Mouse (Mus musculus) thymus, adult 2 months (tissue): Measurements from ENCODE around the gene Gabarapl2. TPM values are rescaled to one million over a fixed set of nuclear protein-coding genes. Genes with fewer than 3 reads are reported as not detected.

Experiments
- DNase-seq: peaks from one replicate; pipeline ENCODE4 v3.0.0; 2021
- H3K27ac ChIP-seq: fragments of 200-500 bp; 2 replicates; pipeline ENCODE4 v1.5.1; 2012; ENCODE audit warnings: low read length, control low read depth; ENCODE audit not compliant: control insufficient read depth, insufficient read depth
- H3K27me3 ChIP-seq: fragments of 200-500 bp; 2 replicates; pipeline ENCODE4 v1.6.1; 2012; ENCODE audit warnings: mild to moderate bottlenecking, low read length, moderate library complexity, mixed read lengths; ENCODE audit not compliant: control insufficient read depth, insufficient read depth
- H3K36me3 ChIP-seq: fragments of 200-500 bp; 2 replicates; pipeline ENCODE4 v1.6.1; 2012; ENCODE audit warnings: mild to moderate bottlenecking, low read length, moderate library complexity; ENCODE audit not compliant: control insufficient read depth, insufficient read depth
- H3K4me1 ChIP-seq: fragments of 200-500 bp; replicated peaks from 2 replicates; pipeline ENCODE4 v1.6.1; 2012; ENCODE audit warnings: low read length; ENCODE audit not compliant: control insufficient read depth, insufficient read depth
- H3K4me3 ChIP-seq: fragments of 200-500 bp; 2 replicates; pipeline ENCODE4 v1.5.1; 2012; ENCODE audit warnings: mild to moderate bottlenecking, low read length, control low read depth, moderate library complexity; ENCODE audit not compliant: control insufficient read depth, insufficient read depth
- CTCF ChIP-seq: fragments of 200-500 bp; IDR thresholded peaks from 2 replicates; pipeline ENCODE4 v1.5.1; 2012; ENCODE audit warnings: mild to moderate bottlenecking, control low read depth, low read length, moderate library complexity, borderline replicate concordance; ENCODE audit not compliant: control insufficient read depth, poor library complexity, insufficient read depth; ENCODE audit errors: extremely low read depth
- POLR2A ChIP-seq: fragments of 200-500 bp; IDR thresholded peaks from 2 replicates; pipeline ENCODE4 v1.6.1; 2012; ENCODE audit warnings: mild to moderate bottlenecking, low read length, control low read depth, moderate library complexity; ENCODE audit not compliant: control insufficient read depth, poor library complexity, insufficient read depth; ENCODE audit errors: extremely low read depth
- WGBS: fragments of 180-500 bp; shearing (Covaris S2); methylation state at CpG from one replicate; pipeline ENCODE4 v1.1.7; 2018; 5-methylcytosine and 5-hydroxymethylcytosine counted together
- polyA plus RNA-seq: library from polyadenylated mRNA; depleted of rRNA; stranded (reverse); fragments of >200 nt; gene quantifications from 2 replicates; pipeline ENCODE4 v1.2.3, GENCODE M21; 2012

Gene Gabarapl2
- polyA plus RNA-seq, 1 experiment: 45.3 TPM

GRCm38 (mm10) chr8:111957231-111957630 is 16.7 kb downstream of the Gabarapl2 start:
- no peaks in the 10 kb centered on the region for H3K27me3 ChIP-seq
- WGBS: 92% methylated on average over 2 of the region's 2 CpGs
- no peak for DNase-seq
- no peak overlapping the region for H3K27ac ChIP-seq
- peaks cover 9% of the 10 kb centered on the region; the same call in 1 of the 2 replicates for H3K36me3 ChIP-seq
- TF ChIP-seq CTCF: no peak
- TF ChIP-seq POLR2A: no peak
- peaks cover 13% of the 10 kb centered on the region for H3K4me1 ChIP-seq
- H3K4me3 ChIP-seq: no peak overlapping the region

GRCm38 (mm10) chr8:111960591-111961321 is 20.3 kb downstream of the Gabarapl2 start:
- no peak overlapping the region for H3K27ac ChIP-seq
- H3K4me1 ChIP-seq: peaks cover 6% of the 10 kb centered on the region
- DNase-seq: no peak
- WGBS: 92% methylated on average over 15 of the region's 15 CpGs
- TF ChIP-seq POLR2A: no peak
- TF ChIP-seq CTCF: no peak
- no peaks in the 10 kb centered on the region for H3K36me3 ChIP-seq
- H3K4me3 ChIP-seq: no peak overlapping the region
- no peaks in the 10 kb centered on the region for H3K27me3 ChIP-seq

GRCm38 (mm10) chr8:111961330-111961729 is 20.8 kb downstream of the Gabarapl2 start:
- TF ChIP-seq CTCF (no peak), POLR2A (no peak)
- Histone ChIP-seq H3K4me1 (peaks cover under 1% of the 10 kb centered on the region), H3K4me3 (no peak overlapping the region), H3K36me3 (no peaks in the 10 kb centered on the region), H3K27ac (no peak overlapping the region), H3K27me3 (no peaks in the 10 kb centered on the region)
- 72% methylated on average over 3 of the region's 3 CpGs for WGBS
- DNase-seq: no peak

GRCm38 (mm10) chr8:111962589-111962988 is 22.1 kb downstream of the Gabarapl2 start:
- no peaks in the 10 kb centered on the region for H3K36me3 ChIP-seq
- peaks cover 4% of the 10 kb centered on the region for H3K4me1 ChIP-seq
- no peaks in the 10 kb centered on the region for H3K27me3 ChIP-seq
- DNase-seq: no peak
- H3K27ac ChIP-seq: no peak overlapping the region
- 90% methylated on average over 1 of the region's 1 CpGs for WGBS
- no peak for TF ChIP-seq POLR2A
- no peak for TF ChIP-seq CTCF
- H3K4me3 ChIP-seq: no peak overlapping the region

- H3K4me3 ChIP-seq: no peak overlapping the region
- WGBS: 94% methylated on average over 10 of the region's 10 CpGs
- H3K27ac ChIP-seq: no peak overlapping the region
- H3K4me1 ChIP-seq: peaks cover 4% of the 10 kb centered on the region
- no peak for DNase-seq
- no peaks in the 10 kb centered on the region for H3K36me3 ChIP-seq
- no peaks in the 10 kb centered on the region for H3K27me3 ChIP-seq
- no peak for TF ChIP-seq POLR2A
- TF ChIP-seq CTCF: no peak
These were observed 22.6 kb downstream of the Gabarapl2 start for GRCm38 (mm10) chr8:111963091-111963490.

GRCm38 (mm10) chr8:111963546-111963945 is 23.0 kb downstream of the Gabarapl2 start:
- peaks cover 4% of the 10 kb centered on the region for H3K4me1 ChIP-seq
- 94% methylated on average over 4 of the region's 4 CpGs for WGBS
- DNase-seq: no peak
- no peaks in the 10 kb centered on the region for H3K27me3 ChIP-seq
- no peaks in the 10 kb centered on the region for H3K36me3 ChIP-seq
- no peak overlapping the region for H3K4me3 ChIP-seq
- no peak for TF ChIP-seq POLR2A
- TF ChIP-seq CTCF: no peak
- no peak overlapping the region for H3K27ac ChIP-seq

GRCm38 (mm10) chr8:111964351-111964750 is 23.8 kb downstream of the Gabarapl2 start:
- Histone ChIP-seq H3K27me3 (no peaks in the 10 kb centered on the region), H3K27ac (no peak overlapping the region), H3K4me3 (no peak overlapping the region), H3K4me1 (peaks cover 4% of the 10 kb centered on the region), H3K36me3 (no peaks in the 10 kb centered on the region)
- no peak for TF ChIP-seq CTCF
- TF ChIP-seq POLR2A: no peak
- DNase-seq: no peak
- 85% methylated on average over 5 of the region's 5 CpGs for WGBS
